Mouse (Mus musculus): ENCODE measurements around the gene Masp1. TPM values are rescaled to one million over a fixed set of nuclear protein-coding genes. Genes with fewer than 3 reads are reported as not detected.

Gene Masp1
- polyA plus RNA-seq, 1 experiment from 2014 or later, result 46.1 TPM

GRCm38 (mm10) chr16:23542866-23543265 is 22.3 kb upstream of the Masp1 start:
- H3K4me3 ChIP-seq (replicated peaks; ENCODE audit: low read length), result no peak overlapping the region
- H3K9ac ChIP-seq (replicated peaks; ENCODE audit: low read depth, low read length), result no peak overlapping the region
- no peaks in the 10 kb centered on the region for H3K4me1 ChIP-seq (replicated peaks; ENCODE audit: control insufficient read depth, insufficient read depth, low read length)
- no peak overlapping the region for H3K4me2 ChIP-seq (ENCODE audit: low read length)
- WGBS, result 65% methylated on average over 4 of the region's 4 CpGs
- no peak overlapping the region for H3K27ac ChIP-seq (ENCODE audit: low read length)
- no peaks in the 10 kb centered on the region for H3K27me3 ChIP-seq (replicated peaks; ENCODE audit: control insufficient read depth, insufficient read depth, low read length)
- no peak for ATAC-seq
- no peaks in the 10 kb centered on the region for H3K9me3 ChIP-seq (ENCODE audit: control insufficient read depth, low read length)
- H3K36me3 ChIP-seq (ENCODE audit: control insufficient read depth, insufficient read depth), result no peaks in the 10 kb centered on the region

- no peak for ATAC-seq
- Histone ChIP-seq H3K36me3 (ENCODE audit: control insufficient read depth, insufficient read depth) (no peaks in the 10 kb centered on the region), H3K4me2 (ENCODE audit: low read length) (no peak overlapping the region), H3K27me3 (replicated peaks; ENCODE audit: control insufficient read depth, insufficient read depth, low read length) (no peaks in the 10 kb centered on the region), H3K9me3 (ENCODE audit: control insufficient read depth, low read length) (no peaks in the 10 kb centered on the region), H3K9ac (replicated peaks; ENCODE audit: low read depth, low read length) (no peak overlapping the region), H3K4me1 (replicated peaks; ENCODE audit: control insufficient read depth, insufficient read depth, low read length) (no peaks in the 10 kb centered on the region), H3K27ac (ENCODE audit: low read length) (no peak overlapping the region), H3K4me3 (replicated peaks; ENCODE audit: low read length) (no peak overlapping the region)
- WGBS, result 59% methylated on average over 4 of the region's 4 CpGs
Measured at GRCm38 (mm10) chr16:23541046-23541445, 20.4 kb upstream of the Masp1 start.

GRCm38 (mm10) chr16:23533707-23534106 is 13.1 kb upstream of the Masp1 start:
- Histone ChIP-seq H3K36me3 (ENCODE audit: control insufficient read depth, insufficient read depth) (no peaks in the 10 kb centered on the region), H3K9me3 (ENCODE audit: control insufficient read depth, low read length) (no peaks in the 10 kb centered on the region), H3K4me1 (replicated peaks; ENCODE audit: control insufficient read depth, insufficient read depth, low read length) (no peaks in the 10 kb centered on the region), H3K27ac (ENCODE audit: low read length) (no peak overlapping the region), H3K4me3 (replicated peaks; ENCODE audit: low read length) (no peak overlapping the region), H3K4me2 (ENCODE audit: low read length) (no peak overlapping the region), H3K9ac (replicated peaks; ENCODE audit: low read depth, low read length) (no peak overlapping the region), H3K27me3 (replicated peaks; ENCODE audit: control insufficient read depth, insufficient read depth, low read length) (no peaks in the 10 kb centered on the region)
- no peak for ATAC-seq
- WGBS, result 91% methylated on average over 3 of the region's 3 CpGs

- H3K27me3 ChIP-seq (replicated peaks; ENCODE audit: control insufficient read depth, insufficient read depth, low read length), result no peaks in the 10 kb centered on the region
- no peak overlapping the region for H3K9ac ChIP-seq (replicated peaks; ENCODE audit: low read depth, low read length)
- no peaks in the 10 kb centered on the region for H3K4me1 ChIP-seq (replicated peaks; ENCODE audit: control insufficient read depth, insufficient read depth, low read length)
- no peaks in the 10 kb centered on the region for H3K9me3 ChIP-seq (ENCODE audit: control insufficient read depth, low read length)
- H3K27ac ChIP-seq (ENCODE audit: low read length), result no peak overlapping the region
- H3K4me2 ChIP-seq (ENCODE audit: low read length), result no peak overlapping the region
- H3K36me3 ChIP-seq (ENCODE audit: control insufficient read depth, insufficient read depth), result no peaks in the 10 kb centered on the region
- H3K4me3 ChIP-seq (replicated peaks; ENCODE audit: low read length), result no peak overlapping the region
- WGBS, result 68% methylated on average over 4 of the region's 4 CpGs
- ATAC-seq, result no peak
Measured at GRCm38 (mm10) chr16:23529186-23529585, 8.6 kb upstream of the Masp1 start.

GRCm38 (mm10) chr16:23522081-23522480 is 1.5 kb upstream of the Masp1 start:
- H3K9ac ChIP-seq (replicated peaks; ENCODE audit: low read depth, low read length), result peak overlapping the region; percentile 22
- H3K27ac ChIP-seq (ENCODE audit: low read length), result peak overlapping the region; percentile 97
- H3K4me3 ChIP-seq (replicated peaks; ENCODE audit: low read length), result no peak overlapping the region
- H3K9me3 ChIP-seq (ENCODE audit: control insufficient read depth, low read length), result no peaks in the 10 kb centered on the region
- no peak for ATAC-seq
- no peaks in the 10 kb centered on the region for H3K36me3 ChIP-seq (ENCODE audit: control insufficient read depth, insufficient read depth)
- 37% methylated on average over 5 of the region's 5 CpGs for WGBS
- peak overlapping the region; percentile 62; the same call in 1 of the 2 replicates for H3K4me2 ChIP-seq (ENCODE audit: low read length)
- no peaks in the 10 kb centered on the region for H3K27me3 ChIP-seq (replicated peaks; ENCODE audit: control insufficient read depth, insufficient read depth, low read length)
- H3K4me1 ChIP-seq (replicated peaks; ENCODE audit: control insufficient read depth, insufficient read depth, low read length), result peaks cover 48% of the 10 kb centered on the region

GRCm38 (mm10) chr16:23521092-23521491 is 477 bp upstream of the Masp1 start:
- peak overlapping the region; percentile 60 for H3K4me3 ChIP-seq (replicated peaks; ENCODE audit: low read length)
- no peaks in the 10 kb centered on the region for H3K36me3 ChIP-seq (ENCODE audit: control insufficient read depth, insufficient read depth)
- H3K27me3 ChIP-seq (replicated peaks; ENCODE audit: control insufficient read depth, insufficient read depth, low read length), result no peaks in the 10 kb centered on the region
- no peak for ATAC-seq
- peak overlapping the region; percentile 62 for H3K4me2 ChIP-seq (ENCODE audit: low read length)
- H3K27ac ChIP-seq (ENCODE audit: low read length), result peak overlapping the region; percentile 97
- H3K9ac ChIP-seq (replicated peaks; ENCODE audit: low read depth, low read length), result peak overlapping the region; percentile 80
- WGBS, result 9% methylated on average over 5 of the region's 5 CpGs
- peaks cover 57% of the 10 kb centered on the region for H3K4me1 ChIP-seq (replicated peaks; ENCODE audit: control insufficient read depth, insufficient read depth, low read length)
- no peaks in the 10 kb centered on the region for H3K9me3 ChIP-seq (ENCODE audit: control insufficient read depth, low read length)

GRCm38 (mm10) chr16:23519771-23520170 is 844 bp downstream of the Masp1 start:
- no peak for ATAC-seq
- Histone ChIP-seq H3K4me3 (replicated peaks; ENCODE audit: low read length) (peak overlapping the region; percentile 60), H3K27me3 (replicated peaks; ENCODE audit: control insufficient read depth, insufficient read depth, low read length) (no peaks in the 10 kb centered on the region), H3K4me2 (ENCODE audit: low read length) (peak overlapping the region; percentile 62), H3K27ac (ENCODE audit: low read length) (peak overlapping the region; percentile 97), H3K9me3 (ENCODE audit: control insufficient read depth, low read length) (no peaks in the 10 kb centered on the region), H3K4me1 (replicated peaks; ENCODE audit: control insufficient read depth, insufficient read depth, low read length) (peaks cover 65% of the 10 kb centered on the region), H3K36me3 (ENCODE audit: control insufficient read depth, insufficient read depth) (no peaks in the 10 kb centered on the region), H3K9ac (replicated peaks; ENCODE audit: low read depth, low read length) (peak overlapping the region; percentile 80)
- WGBS, result 4% methylated on average over 1 of the region's 1 CpGs

- H3K4me1 ChIP-seq (replicated peaks; ENCODE audit: control insufficient read depth, insufficient read depth, low read length), result peaks cover 65% of the 10 kb centered on the region
- H3K9me3 ChIP-seq (ENCODE audit: control insufficient read depth, low read length), result no peaks in the 10 kb centered on the region
- peak overlapping the region; percentile 62 for H3K4me2 ChIP-seq (ENCODE audit: low read length)
- no peaks in the 10 kb centered on the region for H3K27me3 ChIP-seq (replicated peaks; ENCODE audit: control insufficient read depth, insufficient read depth, low read length)
- WGBS, result 38% methylated on average over 10 of the region's 10 CpGs
- no peaks in the 10 kb centered on the region for H3K36me3 ChIP-seq (ENCODE audit: control insufficient read depth, insufficient read depth)
- peak overlapping the region; percentile 60 for H3K4me3 ChIP-seq (replicated peaks; ENCODE audit: low read length)
- peak overlapping the region; percentile 97 for H3K27ac ChIP-seq (ENCODE audit: low read length)
- ATAC-seq, result peak; percentile 41
- peak overlapping the region; percentile 80; the same call in 1 of the 2 replicates for H3K9ac ChIP-seq (replicated peaks; ENCODE audit: low read depth, low read length)
Measured at GRCm38 (mm10) chr16:23518567-23519369, 1.8 kb downstream of the Masp1 start.

- 32% methylated on average over 20 of the region's 20 CpGs for WGBS
- peaks cover 61% of the 10 kb centered on the region for H3K4me1 ChIP-seq (replicated peaks; ENCODE audit: control insufficient read depth, insufficient read depth, low read length)
- peak overlapping the region; percentile 62 for H3K4me2 ChIP-seq (ENCODE audit: low read length)
- ATAC-seq, result peak; percentile 77
- H3K4me3 ChIP-seq (replicated peaks; ENCODE audit: low read length), result peak overlapping the region; percentile 60
- H3K9ac ChIP-seq (replicated peaks; ENCODE audit: low read depth, low read length), result peak overlapping the region; percentile 28
- H3K36me3 ChIP-seq (ENCODE audit: control insufficient read depth, insufficient read depth), result peaks cover 3% of the 10 kb centered on the region; the same call in 1 of the 2 replicates
- H3K27me3 ChIP-seq (replicated peaks; ENCODE audit: control insufficient read depth, insufficient read depth, low read length), result no peaks in the 10 kb centered on the region
- H3K27ac ChIP-seq (ENCODE audit: low read length), result peak overlapping the region; percentile 97
- no peaks in the 10 kb centered on the region for H3K9me3 ChIP-seq (ENCODE audit: control insufficient read depth, low read length)
Measured at GRCm38 (mm10) chr16:23517754-23518566, 2.7 kb downstream of the Masp1 start.
